Mouse (Mus musculus) MEL (cell line): Measurements from ENCODE around the gene Rab11fip4. TPM values are rescaled to one million over a fixed set of nuclear protein-coding genes. Genes with fewer than 3 reads are reported as not detected.

ENCODE experiments used
- DNase-seq: peaks from one replicate; pipeline ENCODE4 v3.0.0; 2011; ENCODE audit warnings: low read depth, low spot score
- H3K27ac ChIP-seq: 2 replicates; pipeline ENCODE4 v1.5.1; 2012; ENCODE audit warnings: low read depth, mild to moderate bottlenecking, control low read depth, low read length, moderate library complexity; ENCODE audit not compliant: control insufficient read depth
- H3K27me3 ChIP-seq, 2 experiments: fragments of 150-350 bp in 1 of 2; sonication (generic) in 1 of 2; 2 replicates each; pipeline ENCODE4 v1.6.1; 2012; ENCODE audit warnings: low read length in 2 of 2, mild to moderate bottlenecking in 2 of 2, improper control_type of control experiment in 1 of 2, moderate library complexity in 1 of 2; ENCODE audit not compliant: insufficient read depth in 2 of 2, control insufficient read depth in 1 of 2
- H3K36me3 ChIP-seq, 2 experiments: 2 replicates each; pipeline ENCODE4 v1.6.1; 2012 to 2014; ENCODE audit warnings: low read length in 2 of 2, improper control_type of control experiment in 1 of 2, inconsistent platforms in 1 of 2, mild to moderate bottlenecking in 1 of 2; ENCODE audit not compliant: insufficient read depth in 2 of 2, control insufficient read depth in 1 of 2
- H3K4me1 ChIP-seq, 2 experiments: fragments of 150-350 bp in 1 of 2; sonication (generic) in 1 of 2; 2 replicates each; pipeline ENCODE4 v1.6.1; 2012; ENCODE audit warnings: low read length in 2 of 2, improper control_type of control experiment in 1 of 2, mild to moderate bottlenecking in 1 of 2; ENCODE audit not compliant: insufficient read depth in 2 of 2, control insufficient read depth in 1 of 2
- H3K4me3 ChIP-seq, 2 experiments: fragments of 150-350 bp in 1 of 2; sonication (generic) in 1 of 2; 2 replicates each; pipeline ENCODE4 v1.5.1; 2012; ENCODE audit warnings: low read depth in 2 of 2, low read length in 2 of 2, mild to moderate bottlenecking in 2 of 2, moderate library complexity in 2 of 2, control low read depth in 1 of 2, improper control_type of control experiment in 1 of 2; ENCODE audit not compliant: control insufficient read depth in 1 of 2, insufficient read depth in 1 of 2
- H3K79me2 ChIP-seq: 2 replicates; pipeline ENCODE4 v1.6.1; 2012; ENCODE audit warnings: mild to moderate bottlenecking, low read length, moderate library complexity; ENCODE audit not compliant: control insufficient read depth, poor library complexity, insufficient read depth
- H3K9ac ChIP-seq: 2 replicates; pipeline ENCODE4 v1.6.1; 2012; ENCODE audit warnings: low read depth, mild to moderate bottlenecking, control low read depth, low read length, moderate library complexity; ENCODE audit not compliant: control insufficient read depth, poor library complexity, severe bottlenecking
- H3K9me3 ChIP-seq: fragments of 150-350 bp; sonication (generic); replicated peaks from 2 replicates; pipeline ENCODE4 v1.6.1; 2012; ENCODE audit warnings: mild to moderate bottlenecking, low read length, improper control_type of control experiment, moderate library complexity; ENCODE audit not compliant: insufficient read depth
- BHLHE40 ChIP-seq: IDR thresholded peaks from 2 replicates; pipeline ENCODE4 v1.6.1; 2012; ENCODE audit warnings: low read depth, mild to moderate bottlenecking, inconsistent platforms, low read length, improper control_type of control experiment, borderline replicate concordance
- CTCF ChIP-seq, 3 experiments: IDR thresholded peaks in 2 of 3; conservative IDR thresholded peaks in 1 of 3; 2 replicates each; pipeline ENCODE4 v1.5.1; 2011 to 2012; ENCODE audit warnings: low read length in 3 of 3, low read depth in 2 of 3, mild to moderate bottlenecking in 2 of 3, improper control_type of control experiment in 1 of 3, inconsistent platforms in 1 of 3, mixed read lengths in 1 of 3, moderate library complexity in 1 of 3; ENCODE audit not compliant: control insufficient read depth in 1 of 3, insufficient read depth in 1 of 3, poor library complexity in 1 of 3, severe bottlenecking in 1 of 3
- E2F4 ChIP-seq: IDR thresholded peaks from 2 replicates; pipeline ENCODE4 v1.6.1; 2011; ENCODE audit warnings: low read depth, low read length, improper control_type of control experiment, borderline replicate concordance
- EP300 ChIP-seq, 2 experiments: IDR thresholded peaks; 2 replicates each; pipeline ENCODE4 v1.6.1; 2011; ENCODE audit warnings: improper control_type of control experiment in 2 of 2, low read length in 2 of 2, low read depth in 1 of 2, mild to moderate bottlenecking in 1 of 2
- ETS1 ChIP-seq: IDR thresholded peaks from 2 replicates; pipeline ENCODE4 v1.6.1; 2012; ENCODE audit warnings: low read depth, mild to moderate bottlenecking, inconsistent platforms, low read length, improper control_type of control experiment, moderate library complexity
- GABPA ChIP-seq: IDR thresholded peaks from 2 replicates; pipeline ENCODE4 v1.6.1; 2012; ENCODE audit warnings: low read depth, mild to moderate bottlenecking, inconsistent platforms, low read length, improper control_type of control experiment, moderate library complexity
- GATA1 ChIP-seq: IDR thresholded peaks from 2 replicates; pipeline ENCODE4 v1.6.1; 2011; ENCODE audit warnings: low read depth, low read length, improper control_type of control experiment
- HCFC1 ChIP-seq: IDR thresholded peaks from 2 replicates; pipeline ENCODE4 v1.6.1; 2012; ENCODE audit warnings: low read depth, mild to moderate bottlenecking, inconsistent platforms, low read length, improper control_type of control experiment, moderate library complexity
- JUND ChIP-seq: IDR thresholded peaks from 2 replicates; pipeline ENCODE4 v1.6.1; 2011; ENCODE audit warnings: low read depth, mild to moderate bottlenecking, improper control_type of control experiment, low read length
- MAX ChIP-seq: IDR thresholded peaks from 2 replicates; pipeline ENCODE4 v1.6.1; 2011; ENCODE audit warnings: low read length, improper control_type of control experiment
- MAZ ChIP-seq: IDR thresholded peaks from 2 replicates; pipeline ENCODE4 v1.6.1; 2012; ENCODE audit warnings: low read depth, mild to moderate bottlenecking, inconsistent platforms, low read length, improper control_type of control experiment
- NELFE ChIP-seq: IDR thresholded peaks from 2 replicates; pipeline ENCODE4 v1.6.1; 2011; ENCODE audit warnings: low read depth, low read length, improper control_type of control experiment
- NRF1 ChIP-seq: IDR thresholded peaks from 2 replicates; pipeline ENCODE4 v1.6.1; 2014; ENCODE audit warnings: low read depth, mild to moderate bottlenecking, inconsistent platforms, low read length, improper control_type of control experiment, moderate library complexity; ENCODE audit not compliant: poor library complexity, insufficient read depth, severe bottlenecking
- POLR2A ChIP-seq, 2 experiments: IDR thresholded peaks; 2 replicates each; pipeline ENCODE4 v1.6.1; 2011 to 2012; ENCODE audit warnings: low read length in 2 of 2, mild to moderate bottlenecking in 2 of 2, control low read depth in 1 of 2, improper control_type of control experiment in 1 of 2, low read depth in 1 of 2, moderate library complexity in 1 of 2; ENCODE audit not compliant: control insufficient read depth in 1 of 2, insufficient read depth in 1 of 2, poor library complexity in 1 of 2
- RCOR1 ChIP-seq: IDR thresholded peaks from 2 replicates; pipeline ENCODE4 v1.6.1; 2012; ENCODE audit warnings: low read depth, mild to moderate bottlenecking, inconsistent platforms, low read length, improper control_type of control experiment
- SIN3A ChIP-seq: IDR thresholded peaks from 2 replicates; pipeline ENCODE4 v1.6.1; 2012; ENCODE audit warnings: low read length, improper control_type of control experiment, inconsistent platforms
- TBP ChIP-seq: IDR thresholded peaks from 2 replicates; pipeline ENCODE4 v1.8.0; 2011; ENCODE audit warnings: low read depth, low read length, improper control_type of control experiment
- TCF12 ChIP-seq: IDR thresholded peaks from 2 replicates; pipeline ENCODE4 v1.6.1; 2014; ENCODE audit warnings: low read depth, mild to moderate bottlenecking, inconsistent platforms, low read length, improper control_type of control experiment, moderate library complexity
- USF1 ChIP-seq: IDR thresholded peaks from 2 replicates; pipeline ENCODE4 v1.6.1; 2014; ENCODE audit warnings: low read depth, mild to moderate bottlenecking, inconsistent platforms, low read length, improper control_type of control experiment, moderate library complexity
- ZMIZ1 ChIP-seq: IDR thresholded peaks from 2 replicates; pipeline ENCODE4 v1.6.1; 2012; ENCODE audit warnings: low read depth, mild to moderate bottlenecking, inconsistent platforms, low read length, improper control_type of control experiment, moderate library complexity
- polyA plus RNA-seq, 2 experiments: library from polyadenylated mRNA; stranded (reverse) in 1 of 2; unstranded in 1 of 2; fragments of >175 nt in 1 of 2; fragments of >200 nt in 1 of 2; gene quantifications; 2 replicates each; pipeline versions ENCODE4 v1.2.1 to v1.2.4; 2012; ENCODE audit warnings: low replicate concordance in 2 of 2, low read depth in 1 of 2; ENCODE audit not compliant: insufficient read length in 2 of 2, insufficient read depth in 1 of 2, missing spikeins in 1 of 2
- total RNA-seq: library from RNA; depleted of rRNA; stranded (reverse); fragments of 300-350 nt; gene quantifications from 2 replicates; pipeline ENCODE4 v1.2.3, GENCODE M21; 2012

The Rab11fip4 gene
- total and polyA plus RNA-seq, 3 experiments: under 0.01 to 0.03 TPM; not detected in 1

GRCm38 (mm10) chr11:79640940-79641733 is 50.1 kb downstream of the Rab11fip4 start:
- peak overlapping the region; percentile 58 for H3K9ac ChIP-seq
- H3K79me2 ChIP-seq: no peaks in the 10 kb centered on the region; the same call in 1 of the 2 replicates
- H3K4me1 ChIP-seq: peaks cover 12 to 21% of the 10 kb centered on the region in 2 experiments
- DNase-seq: peak; percentile 80
- TF ChIP-seq GABPA: no peak
- 0 out of 2 replicates have a peak, but pooled peaks have one; percentile 44 for TF ChIP-seq RCOR1
- TF ChIP-seq ZMIZ1: peak; percentile 63; the same call in 1 of the 2 replicates
- peak; percentile 77 for TF ChIP-seq ETS1
- TF ChIP-seq BHLHE40: no peak
- 0 out of 2 replicates have a peak, but pooled peaks have one; percentile 41 for TF ChIP-seq HCFC1
- 0 out of 2 replicates have a peak, but pooled peaks have one; percentile 31 for TF ChIP-seq MAX
- TF ChIP-seq POLR2A (IDR thresholded peaks at IDR 0.05; ENCODE audit: control insufficient read depth in 1 of 2, insufficient read depth in 1 of 2, low read depth in 1 of 2, low read length in 2 of 2, poor library complexity in 1 of 2): peak in 1 of 2 experiments; percentile 65; a peak in 2 of 4 replicates
- TF ChIP-seq CTCF (IDR thresholded peaks at IDR 0.05 in 2 of 3, conservative IDR thresholded peaks at IDR 0.05 in 1 of 3; ENCODE audit: control insufficient read depth in 1 of 3, insufficient read depth in 1 of 3, low read depth in 2 of 3, low read length in 3 of 3, poor library complexity in 1 of 3, severe bottlenecking in 1 of 3): no peak
- TF ChIP-seq JUND: no peak
- peak; percentile 72 for TF ChIP-seq TBP
- peak; percentile 66 to 74 for TF ChIP-seq EP300 (IDR thresholded peaks at IDR 0.05; ENCODE audit: low read depth in 1 of 2, low read length in 2 of 2)
- no peak for TF ChIP-seq USF1
- no peak for TF ChIP-seq E2F4
- peak; percentile 74 for TF ChIP-seq SIN3A
- TF ChIP-seq MAZ: no peak
- no peak for TF ChIP-seq NRF1
- TF ChIP-seq TCF12: peak; percentile 38; the same call in 1 of the 2 replicates
- peak; percentile 69 for TF ChIP-seq GATA1
- peak; percentile 48 for TF ChIP-seq NELFE
- TF ChIP-seq, all 39 proteins: peak for 12
- Histone ChIP-seq H3K9me3 (no peaks in the 10 kb centered on the region), H3K27ac (peak overlapping the region; percentile 85), H3K4me3 (peak overlapping the region; percentile 35 to 43), H3K27me3 (no peaks in the 10 kb centered on the region), H3K36me3 (peaks cover 0 to 19% of the 10 kb centered on the region in 2 experiments; a peak in 2 of 4 replicates)
